Mouse (Mus musculus): Measurements from ENCODE around the gene Yipf3. TPM values are rescaled to one million over a fixed set of nuclear protein-coding genes. Genes with fewer than 3 reads are reported as not detected.

Yipf3 gene
- polyA plus RNA-seq, 1 experiment from 2014 or later = 132 TPM

DNA sequence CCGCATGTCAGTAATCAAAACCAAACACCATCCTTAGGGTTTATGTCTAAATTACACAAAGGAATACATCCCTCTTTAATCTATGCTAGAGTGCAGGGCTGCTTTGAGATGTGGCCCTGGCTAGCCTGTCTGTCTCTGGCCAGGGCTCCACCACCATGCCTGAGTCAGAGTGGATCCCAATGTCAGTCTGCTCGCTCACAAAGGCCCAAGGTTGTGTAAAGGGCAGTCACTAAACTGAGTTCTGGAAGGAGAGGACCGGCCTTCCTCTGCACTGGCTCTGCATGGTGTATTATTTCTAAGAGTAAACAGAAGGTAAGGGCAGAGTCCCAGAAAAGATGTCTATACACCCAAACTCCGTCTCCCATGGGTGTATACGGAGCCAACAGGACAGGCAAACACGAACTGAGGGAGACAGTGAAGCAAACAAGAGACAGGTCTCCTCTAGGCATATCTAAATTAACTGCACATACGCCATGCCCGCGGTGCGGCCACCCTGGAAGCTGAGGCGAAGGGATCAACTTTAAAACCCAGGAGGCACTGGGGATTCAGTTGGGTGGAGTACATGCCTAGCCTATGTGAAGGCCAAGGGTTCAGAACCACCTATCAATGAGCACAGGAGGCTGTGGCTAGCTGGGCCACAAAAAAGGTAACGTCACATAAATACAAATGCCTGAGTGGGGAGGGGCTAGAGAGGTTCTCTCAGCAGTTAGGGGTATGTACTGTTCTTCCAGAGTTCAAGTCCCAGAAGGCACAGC lies 30.3 kb downstream of the Yipf3 start:
- H3K9me3 ChIP-seq (ENCODE audit: low read length) = no peaks in the 10 kb centered on the region
- no peak overlapping the region for H3K4me3 ChIP-seq (ENCODE audit: low read length)
- H3K27ac ChIP-seq (ENCODE audit: low read length) = no peak overlapping the region
- peaks cover 16% of the 10 kb centered on the region for H3K4me1 ChIP-seq (ENCODE audit: insufficient read depth, low read length)
- WGBS = 92% methylated on average over 12 of the region's 12 CpGs
- H3K4me2 ChIP-seq (replicated peaks; ENCODE audit: low read depth, low read length) = no peak overlapping the region
- no peak for ATAC-seq (ENCODE audit: low FRiP score, low TSS enrichment)
- H3K36me3 ChIP-seq (ENCODE audit: insufficient read depth, low read length) = peaks cover 18% of the 10 kb centered on the region
- H3K9ac ChIP-seq (replicated peaks; ENCODE audit: low read length) = no peak overlapping the region
- no peaks in the 10 kb centered on the region for H3K27me3 ChIP-seq (ENCODE audit: insufficient read depth, low read length)

DNA sequence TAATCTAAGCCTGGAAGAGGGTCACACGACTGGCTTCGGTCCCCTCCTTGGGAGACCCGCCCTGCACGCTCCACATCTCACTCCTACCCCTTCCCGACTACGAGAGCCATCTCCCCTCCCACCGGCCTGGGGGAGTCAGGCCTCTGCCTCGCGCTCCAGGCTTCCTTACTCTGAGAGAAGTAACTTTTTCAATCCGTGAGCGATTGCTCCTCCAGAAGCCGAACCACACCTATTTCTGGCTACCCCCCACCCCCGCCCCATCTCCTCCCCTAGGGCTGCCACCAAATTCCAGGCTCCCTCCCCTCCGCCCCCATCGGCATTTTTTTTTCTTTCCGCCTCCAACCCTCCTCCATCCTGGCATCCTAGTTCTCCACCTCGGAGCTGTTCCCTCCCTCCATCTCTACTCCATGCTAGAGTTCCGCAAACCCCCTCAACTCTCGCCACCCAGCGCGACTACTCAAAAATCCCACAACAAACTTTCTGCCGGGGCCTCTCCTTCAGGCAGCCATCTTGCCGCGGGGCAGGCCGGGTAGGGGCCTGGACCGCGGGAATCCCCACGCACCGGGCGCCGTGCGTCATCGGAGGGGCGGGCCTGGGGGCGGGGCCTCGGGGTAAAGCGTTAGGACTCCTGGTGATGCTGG lies 34.7 kb downstream of the Yipf3 start, which contains the start of gene Tjap1:
Tjap1 (minus strand) TSS at position 544 of the 641 bp plus-strand sequence.
- H3K27ac ChIP-seq (ENCODE audit: low read length) = peak within 1 kb of the TSS; percentile 96
- ATAC-seq (ENCODE audit: low FRiP score, low TSS enrichment) = peak; percentile 98
- H3K4me2 ChIP-seq (replicated peaks; ENCODE audit: low read depth, low read length) = peak within 1 kb of the TSS; percentile 81
- H3K4me1 ChIP-seq (ENCODE audit: insufficient read depth, low read length) = peaks cover 26% of the 10 kb centered on the region
- WGBS = under 1% methylated on average over 37 of the region's 37 CpGs
- H3K27me3 ChIP-seq (ENCODE audit: insufficient read depth, low read length) = no peaks in the 10 kb centered on the region
- H3K9me3 ChIP-seq (ENCODE audit: low read length) = no peaks in the 10 kb centered on the region
- peak within 1 kb of the TSS; percentile 88 for H3K9ac ChIP-seq (replicated peaks; ENCODE audit: low read length)
- H3K36me3 ChIP-seq (ENCODE audit: insufficient read depth, low read length) = peaks cover 11% of the 10 kb centered on the region
- H3K4me3 ChIP-seq (ENCODE audit: low read length) = peak within 1 kb of the TSS; percentile 79

GRCm38 (mm10) chr17:46283140-46283539 lies 35.3 kb downstream of the Yipf3 start:
- Histone ChIP-seq H3K27ac (ENCODE audit: low read length) (peak overlapping the region; percentile 96), H3K36me3 (ENCODE audit: insufficient read depth, low read length) (peaks cover 9% of the 10 kb centered on the region), H3K27me3 (ENCODE audit: insufficient read depth, low read length) (no peaks in the 10 kb centered on the region), H3K9me3 (ENCODE audit: low read length) (no peaks in the 10 kb centered on the region), H3K4me1 (ENCODE audit: insufficient read depth, low read length) (peaks cover 27% of the 10 kb centered on the region), H3K9ac (replicated peaks; ENCODE audit: low read length) (peak overlapping the region; percentile 88), H3K4me2 (replicated peaks; ENCODE audit: low read depth, low read length) (peak overlapping the region; percentile 81), H3K4me3 (ENCODE audit: low read length) (peak overlapping the region; percentile 79)
- 22% methylated on average over 9 of the region's 9 CpGs for WGBS
- ATAC-seq (ENCODE audit: low FRiP score, low TSS enrichment) = peak; percentile 64

GRCm38 (mm10) chr17:46283911-46284310 lies 36.0 kb downstream of the Yipf3 start:
- no peak for ATAC-seq (ENCODE audit: low FRiP score, low TSS enrichment)
- no peak overlapping the region for H3K27ac ChIP-seq (ENCODE audit: low read length)
- peaks cover 5% of the 10 kb centered on the region; the same call in 1 of the 2 replicates for H3K36me3 ChIP-seq (ENCODE audit: insufficient read depth, low read length)
- no peaks in the 10 kb centered on the region for H3K9me3 ChIP-seq (ENCODE audit: low read length)
- H3K4me1 ChIP-seq (ENCODE audit: insufficient read depth, low read length) = peaks cover 27% of the 10 kb centered on the region
- no peaks in the 10 kb centered on the region for H3K27me3 ChIP-seq (ENCODE audit: insufficient read depth, low read length)
- H3K4me2 ChIP-seq (replicated peaks; ENCODE audit: low read depth, low read length) = no peak overlapping the region
- WGBS = 65% methylated on average over 8 of the region's 8 CpGs
- no peak overlapping the region for H3K9ac ChIP-seq (replicated peaks; ENCODE audit: low read length)
- no peak overlapping the region for H3K4me3 ChIP-seq (ENCODE audit: low read length)

DNA sequence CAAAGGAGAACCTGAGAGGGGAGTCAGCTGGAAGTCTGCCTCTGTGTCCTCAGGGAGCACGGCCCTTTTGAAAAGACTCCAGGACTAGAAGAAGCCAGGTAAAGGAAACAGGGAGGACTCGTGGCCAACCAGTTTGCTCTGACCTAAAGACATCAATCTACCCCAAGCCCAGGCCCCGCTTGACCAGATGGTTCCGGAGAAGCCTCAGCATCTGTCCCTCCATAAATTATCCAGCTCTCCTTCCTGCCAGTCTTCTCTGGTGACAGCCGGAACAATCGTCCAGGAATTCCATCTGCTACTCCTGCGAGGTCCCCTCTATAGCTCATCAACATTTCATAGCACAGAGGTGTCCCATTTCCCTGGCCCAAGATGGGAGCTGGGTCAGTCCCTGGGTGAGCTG lies 36.8 kb downstream of the Yipf3 start:
- no peaks in the 10 kb centered on the region; the same call in 1 of the 2 replicates for H3K36me3 ChIP-seq (ENCODE audit: insufficient read depth, low read length)
- H3K27me3 ChIP-seq (ENCODE audit: insufficient read depth, low read length) = no peaks in the 10 kb centered on the region
- ATAC-seq (ENCODE audit: low FRiP score, low TSS enrichment) = no peak
- H3K4me3 ChIP-seq (ENCODE audit: low read length) = no peak overlapping the region
- no peak overlapping the region for H3K27ac ChIP-seq (ENCODE audit: low read length)
- peaks cover 27% of the 10 kb centered on the region for H3K4me1 ChIP-seq (ENCODE audit: insufficient read depth, low read length)
- H3K9me3 ChIP-seq (ENCODE audit: low read length) = no peaks in the 10 kb centered on the region
- H3K4me2 ChIP-seq (replicated peaks; ENCODE audit: low read depth, low read length) = no peak overlapping the region
- WGBS = 21% methylated on average over 7 of the region's 7 CpGs
- no peak overlapping the region for H3K9ac ChIP-seq (replicated peaks; ENCODE audit: low read length)

DNA sequence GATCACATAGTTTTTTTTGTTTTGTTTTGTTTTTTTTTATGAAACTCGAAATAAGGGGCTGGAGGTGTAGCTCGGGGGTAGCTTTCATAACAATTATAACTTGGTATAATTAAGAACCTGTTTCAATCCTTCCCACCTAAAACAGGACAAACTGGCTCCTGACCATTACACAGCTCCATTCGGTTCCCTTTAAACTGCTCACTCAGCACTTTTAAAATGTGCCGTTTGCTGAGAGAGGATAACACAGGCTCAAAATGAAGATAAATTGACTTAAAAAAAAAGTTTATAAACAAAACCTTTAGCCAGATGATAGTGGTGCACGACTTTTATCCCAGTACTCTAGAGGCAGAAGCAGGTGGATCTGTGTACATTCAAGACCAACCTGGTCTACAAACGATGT lies 37.5 kb downstream of the Yipf3 start:
- no peaks in the 10 kb centered on the region for H3K27me3 ChIP-seq (ENCODE audit: insufficient read depth, low read length)
- 59% methylated on average over 6 of the region's 6 CpGs for WGBS

DNA sequence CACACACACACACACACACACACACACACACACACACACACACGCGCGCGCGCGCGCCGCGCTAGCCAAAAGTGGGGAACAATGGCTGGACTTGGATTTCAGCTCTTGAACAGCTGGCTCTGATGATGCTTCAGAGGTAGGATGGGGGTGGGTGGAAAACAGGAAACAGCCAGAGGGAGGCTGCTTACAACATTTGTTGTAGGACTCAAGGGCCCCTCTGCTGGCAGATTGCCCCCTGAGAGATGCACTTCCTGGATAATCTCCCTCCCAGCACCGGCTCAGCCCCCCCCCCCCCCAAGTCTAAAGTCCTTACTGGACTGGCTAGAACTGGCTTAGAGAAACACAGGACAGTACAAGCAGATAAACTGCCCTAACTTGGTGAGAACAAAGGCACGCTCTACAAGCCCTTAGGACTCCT lies 39.8 kb downstream of the Yipf3 start:
- H3K9me3 ChIP-seq (ENCODE audit: low read length) = no peaks in the 10 kb centered on the region
- peak overlapping the region; percentile 31; the same call in 1 of the 2 replicates for H3K27ac ChIP-seq (ENCODE audit: low read length)
- peaks cover 3% of the 10 kb centered on the region; the same call in 1 of the 2 replicates for H3K27me3 ChIP-seq (ENCODE audit: insufficient read depth, low read length)
- H3K4me2 ChIP-seq (replicated peaks; ENCODE audit: low read depth, low read length) = no peak overlapping the region
- ATAC-seq (ENCODE audit: low FRiP score, low TSS enrichment) = peak; percentile 56; the same call in 1 of the 2 replicates
- peaks cover 14% of the 10 kb centered on the region; the same call in 1 of the 2 replicates for H3K4me1 ChIP-seq (ENCODE audit: insufficient read depth, low read length)
- no peak overlapping the region for H3K4me3 ChIP-seq (ENCODE audit: low read length)
- H3K36me3 ChIP-seq (ENCODE audit: insufficient read depth, low read length) = no peaks in the 10 kb centered on the region
- 29% methylated on average over 11 of the region's 11 CpGs for WGBS
- H3K9ac ChIP-seq (replicated peaks; ENCODE audit: low read length) = peak overlapping the region; percentile 25; the same call in 1 of the 2 replicates

More for the DNA sequence above, 37.5 kb downstream of the Yipf3 start:
- Histone ChIP-seq H3K9me3 (ENCODE audit: low read length) (no peaks in the 10 kb centered on the region), H3K4me3 (ENCODE audit: low read length) (no peak overlapping the region), H3K4me2 (replicated peaks; ENCODE audit: low read depth, low read length) (no peak overlapping the region), H3K27ac (ENCODE audit: low read length) (no peak overlapping the region), H3K9ac (replicated peaks; ENCODE audit: low read length) (no peak overlapping the region), H3K36me3 (ENCODE audit: insufficient read depth, low read length) (no peaks in the 10 kb centered on the region; the same call in 1 of the 2 replicates), H3K4me1 (ENCODE audit: insufficient read depth, low read length) (peaks cover 27% of the 10 kb centered on the region)
- ATAC-seq (ENCODE audit: low FRiP score, low TSS enrichment) = no peak

DNA sequence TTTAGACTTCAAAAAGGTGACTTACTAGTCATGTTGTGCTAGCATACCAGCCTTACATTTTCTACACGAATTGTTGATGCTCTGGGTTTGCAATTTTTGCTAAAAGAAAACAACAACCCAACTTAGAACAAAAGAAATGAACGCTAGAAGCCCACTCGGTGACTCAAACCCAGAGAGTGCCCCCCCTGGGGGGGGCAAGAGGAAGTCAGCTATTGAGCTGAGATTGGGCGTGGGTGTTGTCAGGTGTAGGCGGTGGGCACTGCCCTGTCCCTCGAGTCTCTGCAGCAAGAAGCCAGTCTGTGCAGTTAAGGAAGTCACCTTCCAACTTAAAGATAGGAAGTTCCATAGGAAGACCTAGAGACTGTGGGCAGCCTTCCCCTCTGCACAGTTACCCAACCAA lies 48.7 kb downstream of the Yipf3 start:
- Histone ChIP-seq H3K9me3 (ENCODE audit: low read length) (no peaks in the 10 kb centered on the region), H3K4me2 (replicated peaks; ENCODE audit: low read depth, low read length) (no peak overlapping the region), H3K27ac (ENCODE audit: low read length) (no peak overlapping the region), H3K27me3 (ENCODE audit: insufficient read depth, low read length) (peaks cover 54% of the 10 kb centered on the region), H3K9ac (replicated peaks; ENCODE audit: low read length) (no peak overlapping the region), H3K4me3 (ENCODE audit: low read length) (no peak overlapping the region), H3K36me3 (ENCODE audit: insufficient read depth, low read length) (no peaks in the 10 kb centered on the region), H3K4me1 (ENCODE audit: insufficient read depth, low read length) (peaks cover 11% of the 10 kb centered on the region)
- no peak for ATAC-seq (ENCODE audit: low FRiP score, low TSS enrichment)
- 43% methylated on average over 6 of the region's 6 CpGs for WGBS

- peaks cover 52% of the 10 kb centered on the region for H3K27me3 ChIP-seq (ENCODE audit: insufficient read depth, low read length)
- 9% methylated on average over 6 of the region's 6 CpGs for whole genome bisulfite sequencing
- H3K4me3 ChIP-seq (ENCODE audit: low read length) = peak overlapping the region; percentile 62
Observed at GRCm38 (mm10) chr17:46297028-46297363, 49.1 kb downstream of the Yipf3 start.

More at GRCm38 (mm10) chr17:46297028-46297363, 49.1 kb downstream of the Yipf3 start:
- no peak for ATAC-seq (ENCODE audit: low FRiP score, low TSS enrichment)
- Histone ChIP-seq H3K36me3 (ENCODE audit: insufficient read depth, low read length) (no peaks in the 10 kb centered on the region), H3K4me2 (replicated peaks; ENCODE audit: low read depth, low read length) (peak overlapping the region; percentile 100), H3K9ac (replicated peaks; ENCODE audit: low read length) (peak overlapping the region; percentile 68; the same call in 1 of the 2 replicates), H3K9me3 (ENCODE audit: low read length) (no peaks in the 10 kb centered on the region), H3K27ac (ENCODE audit: low read length) (no peak overlapping the region), H3K4me1 (ENCODE audit: insufficient read depth, low read length) (peaks cover 11% of the 10 kb centered on the region)
